Mouse (Mus musculus) testis, adult 2 months (tissue): ENCODE measurements at regions not wholly inside any gene's neighbourhood (a gene's known extent, or its start where the extent isn't known, plus 50 kb on each side); places are given as distances from the start of the nearest gene placed in this dataset.

Experiments used
- CTCF ChIP-seq: fragments of 200-500 bp; IDR thresholded peaks from 2 replicates; pipeline ENCODE4 v1.5.1; 2012; ENCODE audit warnings: low read depth, mild to moderate bottlenecking, inconsistent platforms, low read length, moderate library complexity; ENCODE audit not compliant: control insufficient read depth, insufficient read depth, insufficient replicate concordance
- POLR2A ChIP-seq: fragments of 200-500 bp; IDR thresholded peaks from 2 replicates; pipeline ENCODE4 v1.6.1; 2012; ENCODE audit warnings: low read depth, mild to moderate bottlenecking, inconsistent platforms, low read length, moderate library complexity; ENCODE audit not compliant: control insufficient read depth

- TF ChIP-seq POLR2A (no peak), CTCF (no peak)
Measured at GRCm38 (mm10) chrX:45340661-45341060, 250.0 kb downstream of the Prr32 start.
